Mouse (Mus musculus) bone marrow macrophage, adult 2 months (primary cell): ENCODE measurements around the gene B4galnt2.

Source experiments
- CTCF ChIP-seq: IDR thresholded peaks from 2 replicates; pipeline ENCODE4 v1.5.1; 2012; ENCODE audit warnings: low read depth, mild to moderate bottlenecking, low read length, moderate library complexity
- POLR2A ChIP-seq: IDR thresholded peaks from 2 replicates; pipeline ENCODE4 v1.6.1; 2012; ENCODE audit warnings: mild to moderate bottlenecking, low read depth, low read length, borderline replicate concordance

DNA sequence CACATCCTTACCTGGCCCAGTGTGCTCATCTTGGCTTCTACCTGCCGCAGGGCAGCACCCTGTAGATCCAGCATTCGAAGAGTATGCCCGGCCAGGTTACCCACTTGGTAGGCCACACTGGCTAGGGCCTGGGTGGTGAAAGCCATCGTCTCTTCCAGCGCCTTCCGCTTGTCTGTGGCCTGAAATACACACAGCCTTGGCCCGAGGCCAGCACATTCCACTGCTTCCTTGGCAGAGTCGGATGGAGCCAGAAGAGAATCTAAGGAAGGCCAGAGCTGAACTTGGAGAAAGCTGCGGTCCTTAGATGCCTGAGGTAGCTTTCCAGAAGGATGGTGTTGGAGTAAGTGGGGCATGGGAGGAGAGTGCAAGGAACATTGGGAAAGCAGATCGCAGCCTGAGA, 77.6 kb downstream of the B4galnt2 start, which contains the start of gene Gngt2:
- no peak for TF ChIP-seq CTCF
- no peak for TF ChIP-seq POLR2A
